Mouse (Mus musculus) cortical plate, adult 2 months (tissue): ENCODE results near the gene Macrod2.

Source experiments
- CTCF ChIP-seq: fragments of 200-500 bp; IDR thresholded peaks from 2 replicates; pipeline ENCODE4 v1.5.1; 2011; ENCODE audit warnings: mild to moderate bottlenecking, control low read depth, low read length; ENCODE audit not compliant: insufficient read depth; ENCODE audit errors: extremely low read depth
- POLR2A ChIP-seq: fragments of 200-500 bp; IDR thresholded peaks from 2 replicates; pipeline ENCODE4 v1.6.1; 2011; ENCODE audit warnings: mild to moderate bottlenecking, low read length, control low read depth; ENCODE audit not compliant: insufficient read depth; ENCODE audit errors: extremely low read depth

DNA sequence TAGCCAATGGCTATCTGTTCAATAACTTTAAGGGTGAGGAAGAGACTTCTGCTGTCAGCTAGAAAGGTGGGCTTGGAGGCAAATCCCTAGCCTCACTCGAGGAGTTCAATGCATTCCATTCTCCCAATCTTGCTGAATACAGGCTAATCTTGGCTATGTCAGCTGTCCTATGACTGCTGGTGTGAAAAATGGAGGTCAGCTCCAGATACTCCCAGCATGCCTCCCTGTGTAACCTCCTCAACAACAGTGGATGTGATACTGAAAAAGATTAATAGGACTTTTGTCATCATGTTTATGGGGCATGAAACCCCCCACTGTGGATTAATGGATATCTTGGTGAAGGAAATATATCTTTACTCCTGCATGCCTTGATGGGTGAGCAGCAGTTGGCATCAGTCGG lies 1774.5 kb downstream of the Macrod2 start:
- TF ChIP-seq CTCF (no peak), POLR2A (no peak)
